Mouse (Mus musculus): Measurements from ENCODE around the gene Trp53i11. TPM values are rescaled to one million over a fixed set of nuclear protein-coding genes. Genes with fewer than 3 reads are reported as not detected.

Gene Trp53i11
- polyA plus RNA-seq, 1 experiment from 2014 or later = 38.6 TPM

DNA sequence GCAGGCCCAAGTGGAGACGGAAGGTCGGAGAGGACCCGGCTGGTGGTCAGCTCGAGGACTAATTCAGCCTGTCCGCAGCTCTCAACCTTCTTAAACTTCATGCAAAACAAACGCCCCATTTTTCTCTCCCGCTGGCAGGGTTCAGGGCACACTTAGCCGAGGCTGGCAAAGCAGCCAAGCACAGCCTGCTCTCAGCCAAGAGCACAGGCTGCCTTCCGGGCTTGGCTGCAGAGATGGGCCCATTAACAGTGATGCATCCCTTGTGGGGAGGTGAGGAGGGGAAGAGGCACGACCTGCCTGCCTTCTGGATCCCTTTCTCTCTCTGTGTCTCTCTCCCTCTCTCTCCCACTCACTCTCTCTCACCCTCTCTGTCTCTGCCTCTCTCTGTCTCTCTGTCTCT is 28.4 kb downstream of the Trp53i11 start:
- Histone ChIP-seq H3K9me3 (replicated peaks; ENCODE audit: control insufficient read depth, low read length) (no peaks in the 10 kb centered on the region), H3K4me2 (ENCODE audit: low read depth, low read length) (no peak overlapping the region), H3K4me1 (ENCODE audit: control insufficient read depth, insufficient read depth, low read length) (peaks cover 18% of the 10 kb centered on the region), H3K9ac (ENCODE audit: low read length) (no peak overlapping the region), H3K4me3 (ENCODE audit: low read length) (no peak overlapping the region), H3K27ac (ENCODE audit: low read length) (no peak overlapping the region), H3K27me3 (ENCODE audit: control insufficient read depth, insufficient read depth, low read length) (no peaks in the 10 kb centered on the region), H3K36me3 (ENCODE audit: control insufficient read depth, insufficient read depth) (peaks cover 8% of the 10 kb centered on the region)
- ATAC-seq (replicated peaks; ENCODE audit: extremely low read depth, insufficient read depth, low FRiP score) = no peak
- 75% methylated on average over 10 of the region's 10 CpGs for WGBS

GRCm38 (mm10) chr2:93217015-93217414 is 29.7 kb downstream of the Trp53i11 start:
- H3K4me2 ChIP-seq (ENCODE audit: low read depth, low read length) = no peak overlapping the region
- no peak overlapping the region for H3K4me3 ChIP-seq (ENCODE audit: low read length)
- peak; percentile 59 for ATAC-seq (replicated peaks; ENCODE audit: extremely low read depth, insufficient read depth, low FRiP score)
- H3K9ac ChIP-seq (ENCODE audit: low read length) = peak overlapping the region; percentile 32; the same call in 1 of the 2 replicates
- no peaks in the 10 kb centered on the region for H3K27me3 ChIP-seq (ENCODE audit: control insufficient read depth, insufficient read depth, low read length)
- H3K4me1 ChIP-seq (ENCODE audit: control insufficient read depth, insufficient read depth, low read length) = peaks cover 18% of the 10 kb centered on the region
- H3K36me3 ChIP-seq (ENCODE audit: control insufficient read depth, insufficient read depth) = peaks cover 3% of the 10 kb centered on the region
- no peaks in the 10 kb centered on the region for H3K9me3 ChIP-seq (replicated peaks; ENCODE audit: control insufficient read depth, low read length)
- H3K27ac ChIP-seq (ENCODE audit: low read length) = 0 out of 2 replicates have a peak overlapping the region, but pooled peaks have one; percentile 9
- WGBS = 19% methylated on average over 7 of the region's 7 CpGs

DNA sequence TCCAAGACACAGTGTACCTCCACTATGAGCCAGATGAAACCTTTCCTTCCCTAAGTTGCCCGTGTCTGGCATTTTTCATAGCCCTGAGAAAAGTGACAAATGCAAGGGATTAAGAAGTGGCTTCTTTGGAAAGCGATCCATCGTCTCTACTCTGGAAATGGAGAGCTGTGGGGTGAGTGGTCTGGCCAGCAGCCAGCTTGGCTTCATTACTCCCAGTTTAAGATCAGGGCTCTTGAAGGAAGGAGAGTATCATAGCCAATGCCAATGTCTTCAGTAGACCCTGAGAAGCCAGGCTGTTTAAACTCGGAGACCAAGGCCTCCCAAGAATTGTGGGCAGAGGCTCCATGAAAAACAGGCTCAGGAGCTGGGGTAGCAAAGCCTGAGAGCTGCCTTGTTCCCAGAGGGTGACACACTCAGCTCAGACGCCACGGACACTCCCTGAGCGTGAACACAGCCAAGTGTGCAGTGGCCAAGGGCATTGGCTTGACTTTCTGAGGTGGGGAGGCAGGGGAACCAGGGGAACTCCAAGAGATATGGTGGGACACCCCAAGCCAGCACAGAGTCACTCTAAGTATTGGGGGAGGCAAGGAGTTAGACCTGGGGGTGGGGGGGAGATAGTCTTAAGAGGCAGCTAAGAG is 31.1 kb downstream of the Trp53i11 start:
- H3K9ac ChIP-seq (ENCODE audit: low read length) = no peak overlapping the region
- H3K27ac ChIP-seq (ENCODE audit: low read length) = no peak overlapping the region
- no peak overlapping the region for H3K4me2 ChIP-seq (ENCODE audit: low read depth, low read length)
- no peaks in the 10 kb centered on the region for H3K27me3 ChIP-seq (ENCODE audit: control insufficient read depth, insufficient read depth, low read length)
- H3K9me3 ChIP-seq (replicated peaks; ENCODE audit: control insufficient read depth, low read length) = no peaks in the 10 kb centered on the region
- peaks cover 22% of the 10 kb centered on the region for H3K4me1 ChIP-seq (ENCODE audit: control insufficient read depth, insufficient read depth, low read length)
- ATAC-seq (replicated peaks; ENCODE audit: extremely low read depth, insufficient read depth, low FRiP score) = no peak
- 0 out of 2 replicates have a peak, but pooled peaks cover 3% of the 10 kb centered on the region for H3K36me3 ChIP-seq (ENCODE audit: control insufficient read depth, insufficient read depth)
- H3K4me3 ChIP-seq (ENCODE audit: low read length) = no peak overlapping the region
- 60% methylated on average over 7 of the region's 7 CpGs for WGBS

DNA sequence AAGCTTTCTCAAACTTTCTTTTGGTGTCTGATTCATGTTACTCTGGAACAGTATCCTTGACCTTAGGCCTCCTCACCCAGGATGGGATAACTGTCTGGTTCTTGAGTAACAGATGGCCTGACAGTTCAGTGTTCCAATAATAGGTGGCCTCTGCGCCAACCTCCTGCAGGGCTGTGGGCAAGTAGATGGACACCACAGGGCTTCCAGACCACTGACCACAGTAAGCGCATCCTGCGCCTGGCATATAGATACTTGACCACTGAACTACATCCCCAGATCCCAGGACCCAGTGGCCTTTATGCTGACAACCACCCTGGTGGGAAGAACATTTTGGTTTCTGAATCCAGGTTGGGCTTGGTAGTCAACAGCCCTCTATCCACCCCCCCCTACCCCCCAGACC is 32.2 kb downstream of the Trp53i11 start:
- ATAC-seq (replicated peaks; ENCODE audit: extremely low read depth, insufficient read depth, low FRiP score) = no peak
- no peaks in the 10 kb centered on the region for H3K27me3 ChIP-seq (ENCODE audit: control insufficient read depth, insufficient read depth, low read length)
- WGBS = 95% methylated on average over 3 of the region's 3 CpGs

GRCm38 (mm10) chr2:93220447-93220846 is 33.1 kb downstream of the Trp53i11 start:
- H3K9me3 ChIP-seq (replicated peaks; ENCODE audit: control insufficient read depth, low read length) = no peaks in the 10 kb centered on the region
- H3K27ac ChIP-seq (ENCODE audit: low read length) = no peak overlapping the region
- H3K4me3 ChIP-seq (ENCODE audit: low read length) = no peak overlapping the region
- ATAC-seq (replicated peaks; ENCODE audit: extremely low read depth, insufficient read depth, low FRiP score) = no peak
- H3K4me2 ChIP-seq (ENCODE audit: low read depth, low read length) = no peak overlapping the region
- H3K27me3 ChIP-seq (ENCODE audit: control insufficient read depth, insufficient read depth, low read length) = no peaks in the 10 kb centered on the region
- 69% methylated on average over 5 of the region's 5 CpGs for WGBS
- no peak overlapping the region for H3K9ac ChIP-seq (ENCODE audit: low read length)
- H3K36me3 ChIP-seq (ENCODE audit: control insufficient read depth, insufficient read depth) = 0 out of 2 replicates have a peak, but pooled peaks cover 3% of the 10 kb centered on the region
- peaks cover 21% of the 10 kb centered on the region for H3K4me1 ChIP-seq (ENCODE audit: control insufficient read depth, insufficient read depth, low read length)

More for the DNA sequence above, 32.2 kb downstream of the Trp53i11 start:
- Histone ChIP-seq H3K4me3 (ENCODE audit: low read length) (no peak overlapping the region), H3K4me2 (ENCODE audit: low read depth, low read length) (no peak overlapping the region), H3K9ac (ENCODE audit: low read length) (no peak overlapping the region), H3K4me1 (ENCODE audit: control insufficient read depth, insufficient read depth, low read length) (peaks cover 21% of the 10 kb centered on the region), H3K27ac (ENCODE audit: low read length) (no peak overlapping the region), H3K9me3 (replicated peaks; ENCODE audit: control insufficient read depth, low read length) (no peaks in the 10 kb centered on the region), H3K36me3 (ENCODE audit: control insufficient read depth, insufficient read depth) (0 out of 2 replicates have a peak, but pooled peaks cover 3% of the 10 kb centered on the region)

GRCm38 (mm10) chr2:93223463-93223862 is 36.1 kb downstream of the Trp53i11 start:
- no peak overlapping the region for H3K9ac ChIP-seq (ENCODE audit: low read length)
- H3K4me2 ChIP-seq (ENCODE audit: low read depth, low read length) = no peak overlapping the region
- H3K27me3 ChIP-seq (ENCODE audit: control insufficient read depth, insufficient read depth, low read length) = no peaks in the 10 kb centered on the region
- 0 out of 2 replicates have a peak, but pooled peaks cover 3% of the 10 kb centered on the region for H3K36me3 ChIP-seq (ENCODE audit: control insufficient read depth, insufficient read depth)
- no peak overlapping the region for H3K27ac ChIP-seq (ENCODE audit: low read length)
- peaks cover 17% of the 10 kb centered on the region for H3K4me1 ChIP-seq (ENCODE audit: control insufficient read depth, insufficient read depth, low read length)
- no peaks in the 10 kb centered on the region for H3K9me3 ChIP-seq (replicated peaks; ENCODE audit: control insufficient read depth, low read length)
- ATAC-seq (replicated peaks; ENCODE audit: extremely low read depth, insufficient read depth, low FRiP score) = no peak
- 27% methylated on average over 6 of the region's 6 CpGs for WGBS
- H3K4me3 ChIP-seq (ENCODE audit: low read length) = no peak overlapping the region

DNA sequence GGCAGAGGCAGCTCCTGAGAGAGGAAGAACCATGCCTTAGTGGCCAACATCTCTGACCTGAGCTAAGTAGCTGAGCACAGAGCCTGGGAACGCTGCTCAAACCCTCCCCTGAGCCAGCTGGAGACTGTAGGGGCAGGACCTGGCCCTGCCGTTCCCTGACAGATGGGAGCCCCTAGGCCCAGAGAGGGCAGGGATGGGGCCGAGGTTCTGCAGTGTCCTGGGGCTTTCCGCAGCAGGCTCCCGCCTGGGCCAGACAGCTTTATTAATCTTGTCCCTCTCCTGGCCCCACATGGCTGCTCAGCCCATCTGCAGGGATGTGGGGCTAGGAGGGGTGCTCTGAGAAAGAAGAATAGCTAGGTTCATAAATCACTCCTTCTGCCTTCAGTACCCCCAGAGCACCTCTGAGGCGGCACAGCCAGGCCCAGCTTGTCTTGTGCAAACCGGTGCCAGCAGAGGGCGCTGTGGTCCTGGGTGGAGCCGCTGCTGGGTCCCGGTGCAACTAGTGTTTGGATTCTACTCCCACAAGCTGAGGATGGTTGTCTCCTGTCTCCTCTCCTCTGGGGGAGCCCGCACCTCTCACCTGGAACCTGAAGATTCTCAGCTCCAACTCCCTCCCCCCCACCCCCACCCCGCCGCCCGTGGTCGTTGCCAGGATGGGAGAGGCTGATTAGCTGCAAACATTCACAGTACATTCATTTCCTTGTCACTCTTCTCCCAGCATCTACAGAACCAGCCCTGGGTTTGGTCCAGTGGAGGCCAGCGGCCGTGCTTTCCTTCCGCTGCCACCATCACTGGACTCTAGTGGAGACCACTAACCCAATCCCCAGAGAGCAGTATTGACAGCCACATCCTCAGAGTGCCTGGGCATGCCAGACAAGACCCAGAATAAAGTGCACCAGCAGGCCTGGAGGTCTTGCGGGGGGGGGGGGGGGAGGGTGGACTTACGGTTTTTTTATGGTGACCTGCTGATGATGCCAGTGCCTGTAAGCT is 39.6 kb downstream of the Trp53i11 start:
- no peak overlapping the region for H3K4me3 ChIP-seq (ENCODE audit: low read length)
- no peaks in the 10 kb centered on the region for H3K9me3 ChIP-seq (replicated peaks; ENCODE audit: control insufficient read depth, low read length)
- no peak overlapping the region for H3K27ac ChIP-seq (ENCODE audit: low read length)
- H3K4me2 ChIP-seq (ENCODE audit: low read depth, low read length) = no peak overlapping the region
- no peak overlapping the region for H3K9ac ChIP-seq (ENCODE audit: low read length)
- 28% methylated on average over 20 of the region's 20 CpGs for WGBS
- no peaks in the 10 kb centered on the region for H3K36me3 ChIP-seq (ENCODE audit: control insufficient read depth, insufficient read depth)
- peak; percentile 50; the same call in 1 of the 2 replicates for ATAC-seq (replicated peaks; ENCODE audit: extremely low read depth, insufficient read depth, low FRiP score)
- no peaks in the 10 kb centered on the region for H3K27me3 ChIP-seq (ENCODE audit: control insufficient read depth, insufficient read depth, low read length)
- peaks cover 16% of the 10 kb centered on the region for H3K4me1 ChIP-seq (ENCODE audit: control insufficient read depth, insufficient read depth, low read length)

DNA sequence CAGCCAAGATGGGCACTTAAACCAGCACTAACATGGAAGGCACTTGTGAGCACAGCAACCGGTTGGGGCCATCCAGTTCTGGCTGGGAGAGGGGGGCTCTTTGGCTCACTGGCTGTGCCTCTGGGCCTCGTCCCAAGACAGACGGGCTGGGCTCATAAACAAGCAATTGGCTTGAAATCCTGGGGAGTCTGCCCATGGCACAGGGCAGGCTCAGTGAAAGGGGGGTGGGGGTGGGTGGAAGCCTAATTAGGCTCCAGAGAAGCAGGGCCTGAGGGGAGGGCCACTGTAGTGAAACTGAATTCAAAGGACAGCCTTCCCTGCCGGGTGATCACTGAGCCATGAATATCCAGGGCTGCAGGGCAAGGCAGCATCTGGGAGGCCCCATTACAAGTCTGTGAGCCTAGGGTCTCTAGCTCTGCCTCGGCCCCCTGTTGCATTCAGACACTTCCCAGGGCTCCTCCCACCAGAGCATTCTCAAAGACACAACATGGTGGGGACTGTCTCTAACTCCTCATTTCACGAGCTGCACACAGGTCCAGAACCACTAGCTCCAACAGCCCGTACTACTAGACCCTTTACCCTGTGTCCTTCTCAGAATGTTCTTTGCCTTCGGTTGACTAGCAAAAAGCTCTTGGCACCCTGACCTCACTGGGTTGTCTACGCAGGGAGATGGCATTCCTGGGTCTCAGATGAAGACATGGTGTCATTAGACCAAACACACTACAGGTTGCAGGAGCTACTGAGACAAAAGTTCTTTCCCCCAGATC is 40.5 kb downstream of the Trp53i11 start:
- Histone ChIP-seq H3K4me3 (ENCODE audit: low read length) (no peak overlapping the region), H3K9me3 (replicated peaks; ENCODE audit: control insufficient read depth, low read length) (no peaks in the 10 kb centered on the region), H3K27ac (ENCODE audit: low read length) (no peak overlapping the region), H3K4me1 (ENCODE audit: control insufficient read depth, insufficient read depth, low read length) (peaks cover 16% of the 10 kb centered on the region), H3K36me3 (ENCODE audit: control insufficient read depth, insufficient read depth) (no peaks in the 10 kb centered on the region), H3K9ac (ENCODE audit: low read length) (no peak overlapping the region), H3K4me2 (ENCODE audit: low read depth, low read length) (no peak overlapping the region), H3K27me3 (ENCODE audit: control insufficient read depth, insufficient read depth, low read length) (no peaks in the 10 kb centered on the region)
- ATAC-seq (replicated peaks; ENCODE audit: extremely low read depth, insufficient read depth, low FRiP score) = no peak
- WGBS = 62% methylated on average over 9 of the region's 9 CpGs
